Mouse (Mus musculus) lung, adult 18-20 months (tissue): ENCODE results near the gene C2cd5.

Experiments
- DNase-seq, 2 experiments: peaks; one replicate each; pipeline ENCODE4 v3.0.0; 2022; ENCODE audit warnings: mixed read lengths in 2 of 2

Gene C2cd5

GRCm38 (mm10) chr6:142972205-142972604 lies 127.7 kb downstream of the C2cd5 start:
- DNase-seq = no peak

GRCm38 (mm10) chr6:142967407-142967806 lies 132.5 kb downstream of the C2cd5 start:
- DNase-seq = no peak

GRCm38 (mm10) chr6:142964531-142965385 lies 135.2 kb downstream of the C2cd5 start:
- DNase-seq = peak; percentile 15

GRCm38 (mm10) chr6:142964076-142964530 lies 135.8 kb downstream of the C2cd5 start, which contains the start of gene St8sia1:
Gene St8sia1, minus strand, starts transcription at chr6:142964452.
- DNase-seq = no peak

DNA sequence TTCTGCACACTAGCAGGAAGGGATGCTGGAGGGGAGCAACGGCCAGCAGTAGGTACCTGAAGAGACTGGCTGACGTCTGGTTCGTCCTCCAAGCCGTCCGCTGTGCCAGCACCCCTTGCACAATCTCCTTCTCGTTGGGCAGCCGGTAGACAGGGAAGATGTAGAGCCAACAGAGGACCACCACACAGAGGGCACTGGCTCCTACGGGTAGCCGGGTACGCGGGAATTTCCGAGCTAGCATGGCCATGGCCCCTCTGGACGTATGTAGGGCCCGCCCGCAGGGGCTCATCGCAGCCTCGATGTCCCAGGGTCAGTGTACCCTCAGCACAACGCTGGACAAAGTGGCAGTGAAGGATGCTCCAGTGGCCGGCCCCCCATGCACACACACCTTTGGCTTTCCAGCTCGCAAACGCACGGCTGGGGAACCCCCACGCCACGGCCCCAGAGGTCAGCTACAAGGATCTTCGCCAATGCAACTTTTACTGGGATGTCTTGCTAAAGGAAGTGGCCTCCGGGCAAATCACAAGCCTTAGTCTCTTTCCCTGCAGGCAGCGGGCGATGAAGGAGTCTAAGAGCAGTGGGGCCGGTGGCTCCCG lies 136.4 kb downstream of the C2cd5 start:
- no peak for DNase-seq

- no peak for DNase-seq
Observed at GRCm38 (mm10) chr6:142962881-142963280, 137.1 kb downstream of the C2cd5 start.

DNA sequence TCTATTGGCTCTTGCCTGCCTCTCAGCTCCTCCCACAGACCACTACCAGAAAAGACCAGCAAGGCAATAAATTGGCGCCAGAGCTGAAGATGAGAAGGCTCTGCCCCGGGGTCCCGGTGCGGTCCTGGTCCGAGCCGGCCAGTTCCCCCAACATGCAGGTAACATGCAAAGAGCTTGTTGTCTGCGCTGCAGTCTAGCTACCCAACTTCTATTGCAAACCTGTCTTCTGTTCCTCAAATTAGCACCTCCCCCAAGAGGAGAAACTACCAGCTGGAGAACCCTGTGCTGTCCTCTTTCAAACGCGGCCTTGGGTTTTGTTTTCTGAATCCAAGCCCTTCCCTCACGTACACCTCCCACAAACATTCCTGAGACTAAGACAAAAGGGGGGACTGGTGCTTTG lies 137.5 kb downstream of the C2cd5 start:
- no peak for DNase-seq

DNA sequence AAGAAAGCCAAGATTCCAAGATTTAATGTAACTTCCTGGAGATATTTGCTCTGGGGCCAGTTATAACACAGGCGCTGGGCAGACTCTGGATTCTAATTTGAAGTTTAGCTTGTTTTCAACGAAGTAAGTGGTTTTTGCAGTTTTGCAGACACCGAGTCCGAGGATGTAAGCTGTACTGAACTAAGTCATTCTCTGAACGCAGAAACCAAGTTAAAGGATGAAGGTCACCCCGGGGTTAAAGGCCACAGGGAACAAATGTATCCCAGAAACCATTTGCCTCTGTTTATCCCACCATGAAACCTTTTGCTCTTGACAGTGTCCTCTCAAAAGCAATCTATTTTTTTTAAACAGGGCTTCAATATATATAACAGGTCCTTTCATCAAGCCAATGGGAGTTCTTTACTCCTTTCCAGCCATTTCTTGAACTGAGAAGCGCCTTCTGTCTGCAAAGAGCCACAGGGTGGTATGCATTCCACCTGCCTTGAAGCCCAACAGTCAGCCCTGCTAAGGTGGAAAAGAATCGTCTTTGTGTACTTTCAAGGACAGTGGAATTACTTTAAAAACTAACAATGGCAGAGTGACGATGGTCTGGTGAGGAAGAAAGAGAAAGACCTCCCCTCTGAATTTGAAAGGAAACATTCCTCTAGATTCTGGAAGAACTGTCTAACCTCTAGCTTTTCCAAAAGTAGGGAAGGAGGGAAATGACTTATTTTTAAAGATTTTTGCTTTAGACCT lies 138.1 kb downstream of the C2cd5 start:
- no peak for DNase-seq
